ENCODE assay signal across 12 mouse cellular contexts in the genomic region with DNA sequence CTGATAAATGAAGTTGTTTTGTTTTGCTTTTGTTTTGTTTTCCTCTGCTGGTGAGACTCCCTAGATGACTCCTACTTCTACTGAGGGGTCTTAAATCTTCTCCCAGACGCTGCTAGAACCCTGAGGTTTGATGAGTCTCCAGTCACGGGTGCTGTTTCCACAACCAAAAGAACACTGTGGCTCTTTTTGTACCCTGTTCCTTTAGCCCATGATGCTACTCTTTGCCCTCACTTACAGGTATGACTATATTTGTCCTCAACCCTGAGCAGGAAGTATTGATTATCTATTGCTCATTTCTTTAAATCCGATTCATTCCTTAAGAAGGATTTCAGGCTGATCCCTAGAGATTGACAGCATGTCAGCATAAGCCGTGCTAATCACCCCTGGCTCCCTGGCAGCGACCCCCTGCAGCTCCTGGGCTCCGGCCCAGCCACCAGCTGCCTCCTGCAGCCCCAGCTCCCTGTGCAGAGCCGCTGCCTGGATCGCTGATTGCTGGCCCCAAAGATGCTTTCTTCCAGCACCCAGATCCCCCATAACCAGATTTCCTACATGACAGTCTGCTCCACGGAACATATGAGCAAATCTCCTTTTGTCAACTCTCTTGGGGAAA.
DNase-seq lines count a peak whose midpoint lies in the region; ATAC-seq and TF ChIP-seq lines count a peak whose summit lies in the region.
"Had no signal": no experiment of that assay in that cellular context is flagged by ENCODE, and none has a peak within 500 bp of the region (broad histone marks: within the 10 kb centered on the region; RNA-seq: fewer than 3 reads in every experiment).

No protein-coding gene starts in this region.

- WGBS in midbrain, embryonic 12.5 days, result under 1% methylated on average over 9 of the region's 9 CpGs

- no peaks in the 10 kb centered on the region for H3K9me3 ChIP-seq in midbrain, embryonic 12.5 days
- H3K9me3 ChIP-seq: liver, embryonic 13.5 days had no signal

- H3K4me2 ChIP-seq in midbrain, embryonic 12.5 days (replicated peaks), result 0 out of 2 replicates have a peak overlapping the region, but pooled peaks have one; percentile 0

- DNase-seq in cerebellum, postnatal 10 days, result peak; percentile 72 to 82
- no peak for DNase-seq in cerebellum, adult 18-20 months
- DNase-seq in kidney, adult 9 months, result peak; percentile 13
- no peak for DNase-seq in kidney, adult 11 months
- peak; percentile 89 for DNase-seq in brain, embryonic 14.5 days (ENCODE audit: low read depth)
- no peak for DNase-seq in testis, postnatal 10 days (ENCODE audit: low spot score)
- DNase-seq: adrenal gland, postnatal 25 days; heart, postnatal 36 days; liver, embryonic 13.5 days; lung, postnatal 4 days had no signal

- H3K27me3 ChIP-seq in midbrain, embryonic 12.5 days, result peaks cover 18% of the 10 kb centered on the region; the same call in 1 of the 2 replicates
- H3K27me3 ChIP-seq: liver, embryonic 13.5 days had no signal

- no peak for TF ChIP-seq POLR2A in brain, embryonic 14.5 days (IDR thresholded peaks at IDR 0.05; ENCODE audit: borderline replicate concordance, extremely low read depth, insufficient read depth, insufficient read length, poor library complexity, severe bottlenecking)

- H3K36me3 ChIP-seq in midbrain, embryonic 12.5 days, result no peaks in the 10 kb centered on the region
- H3K36me3 ChIP-seq: liver, embryonic 13.5 days had no signal

- no peak overlapping the region for H3K4me3 ChIP-seq in midbrain, embryonic 12.5 days
- H3K4me3 ChIP-seq: liver, embryonic 13.5 days had no signal

- H3K27ac ChIP-seq in midbrain, embryonic 12.5 days (replicated peaks), result no peak overlapping the region
- H3K27ac ChIP-seq: liver, embryonic 13.5 days had no signal

- H3K9ac ChIP-seq in midbrain, embryonic 12.5 days (replicated peaks), result no peak overlapping the region
- H3K9ac ChIP-seq: liver, embryonic 13.5 days had no signal

- no peak for TF ChIP-seq CTCF in brain, embryonic 14.5 days (IDR thresholded peaks at IDR 0.05; ENCODE audit: borderline replicate concordance, extremely low read depth, insufficient read depth, insufficient read length)

- peaks cover 17% of the 10 kb centered on the region for H3K4me1 ChIP-seq in midbrain, embryonic 12.5 days
- H3K4me1 ChIP-seq: liver, embryonic 13.5 days had no signal

- 0 out of 2 replicates have a peak, but pooled peaks have one; percentile 61 for ATAC-seq in midbrain, embryonic 12.5 days (ENCODE audit: low FRiP score, low read depth)
- ATAC-seq in CD4-positive, CD25-positive, alpha-beta regulatory T cell, adult 4 months, result no peak

Comparison
In these comparisons a context has a peak if more than half of its experiments do, and no peak if none do; other contexts are left out.
1. DNase-seq: peak in cerebellum, postnatal 10 days (2 of 2), kidney, adult 9 months (single experiment) and brain, embryonic 14.5 days (single experiment); none in cerebellum, adult 18-20 months (0 of 2), kidney, adult 11 months (single experiment) and testis, postnatal 10 days (single experiment).